In the genomic region with DNA sequence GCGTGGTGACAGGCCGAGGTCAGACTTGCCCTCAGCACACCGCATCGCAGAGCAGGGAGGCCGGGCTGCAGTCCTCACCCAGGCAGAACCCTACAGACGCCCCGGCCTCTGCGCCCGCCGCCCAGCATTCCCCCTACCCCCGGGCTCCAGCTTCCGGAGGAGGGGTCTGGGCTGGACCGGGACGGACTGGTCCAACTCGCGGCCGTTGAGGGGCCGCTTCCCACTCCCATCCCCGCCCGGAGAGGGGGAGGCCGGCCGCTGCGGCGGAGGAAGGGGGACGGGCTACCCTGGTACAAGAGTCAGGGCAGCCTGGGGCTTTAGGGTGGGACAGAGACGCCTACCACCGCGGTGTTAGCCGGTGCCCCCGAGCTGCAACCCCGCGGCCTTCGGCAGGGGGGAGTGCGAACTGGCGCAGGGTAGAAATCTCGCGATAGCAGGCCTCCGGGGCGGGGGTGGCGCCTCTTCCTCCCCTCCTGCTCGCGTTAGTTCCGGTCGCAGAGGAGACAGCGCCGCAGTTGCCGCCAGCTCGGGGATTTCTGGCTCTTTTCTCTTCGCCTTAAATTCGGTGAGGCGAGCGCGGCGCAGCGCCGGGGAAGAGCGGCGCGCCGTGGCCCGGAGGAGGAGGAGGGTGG, we compare ENCODE assay signal across 8 mouse cellular contexts. TPM values are rescaled to one million over a fixed set of nuclear protein-coding genes. Genes with fewer than 3 reads are reported as not detected.
DNase-seq lines count a peak whose midpoint lies in the region; ATAC-seq lines count a peak whose summit lies in the region.

A gene (plus strand): TSS at position 247 of the 632 bp plus-strand sequence.

- peaks cover 33% of the 10 kb centered on the region for H3K36me3 ChIP-seq in heart, embryonic 14.5 days (ENCODE audit: control insufficient read depth, insufficient read depth, low read length)
- H3K36me3 ChIP-seq in liver, embryonic 13.5 days = peaks cover 31% of the 10 kb centered on the region
- H3K36me3 ChIP-seq in stomach, embryonic 16.5 days (ENCODE audit: control insufficient read depth, insufficient read depth, low read length) = peaks cover 5% of the 10 kb centered on the region; the same call in 1 of the 2 replicates

- ATAC-seq in CD4-positive, CD25-positive, alpha-beta regulatory T cell, adult 4 months = peak; percentile 93
- peak; percentile 96 for ATAC-seq in heart, embryonic 14.5 days (ENCODE audit: insufficient number of reproducible peaks, insufficient read depth, low FRiP score, low read depth)
- peak; percentile 94 for ATAC-seq in liver, embryonic 13.5 days (ENCODE audit: low read depth)
- ATAC-seq in stomach, embryonic 16.5 days (ENCODE audit: insufficient read depth, low FRiP score) = peak; percentile 97

- peak; percentile 75 for DNase-seq in c-Kit-negative CD71-positive TER-119-positive erythroid progenitor cells, embryonic 14.5 days (ENCODE audit: low read depth, low spot score)
- DNase-seq in fibroblast of lung, adult 2 months (ENCODE audit: low read depth) = peak; percentile 79
- DNase-seq in kidney, postnatal 14 days = peak; percentile 96
- peak; percentile 87 for DNase-seq in liver, embryonic 13.5 days
- peak; percentile 96 for DNase-seq in neural tube, embryonic 10.5 days (ENCODE audit: extremely low spot score, low spot score)

- peaks cover 5 to 11% of the 10 kb centered on the region in 2 experiments; a peak in 2 of 4 replicates for H3K4me1 ChIP-seq in heart, embryonic 14.5 days (ENCODE audit: control insufficient read depth in 2 of 2, insufficient read depth in 2 of 2, low read length in 2 of 2)
- H3K4me1 ChIP-seq in liver, embryonic 13.5 days (replicated peaks) = peaks cover 43% of the 10 kb centered on the region
- peaks cover 9% of the 10 kb centered on the region for H3K4me1 ChIP-seq in stomach, embryonic 16.5 days (ENCODE audit: control insufficient read depth, insufficient read depth, low read length)

- H3K4me3 ChIP-seq in heart, embryonic 14.5 days (ENCODE audit: control insufficient read depth in 1 of 2, insufficient read depth in 1 of 2, low read depth in 1 of 2, low read length in 2 of 2) = peak within 1 kb of the TSS; percentile 91 to 94
- H3K4me3 ChIP-seq in liver, embryonic 13.5 days (replicated peaks) = peak within 1 kb of the TSS; percentile 95
- peak within 1 kb of the TSS; percentile 84 for H3K4me3 ChIP-seq in stomach, embryonic 16.5 days (replicated peaks; ENCODE audit: low read length)

- peak within 1 kb of the TSS; percentile 95 to 99 for H3K27ac ChIP-seq in heart, embryonic 14.5 days (replicated peaks in 1 of 2; ENCODE audit: control insufficient read depth in 1 of 2, insufficient read depth in 1 of 2, low read depth in 2 of 2, low read length in 2 of 2)
- H3K27ac ChIP-seq in liver, embryonic 13.5 days = peak within 1 kb of the TSS; percentile 97
- H3K27ac ChIP-seq in stomach, embryonic 16.5 days (ENCODE audit: low read length) = peak within 1 kb of the TSS; percentile 98

- H3K9me3 ChIP-seq in heart, embryonic 14.5 days (ENCODE audit: control insufficient read depth, low read length) = no peaks in the 10 kb centered on the region
- no peaks in the 10 kb centered on the region for H3K9me3 ChIP-seq in liver, embryonic 13.5 days (replicated peaks)
- H3K9me3 ChIP-seq in stomach, embryonic 16.5 days (replicated peaks; ENCODE audit: control insufficient read depth, low read length) = no peaks in the 10 kb centered on the region

- no peaks in the 10 kb centered on the region for H3K27me3 ChIP-seq in heart, embryonic 14.5 days (ENCODE audit: control insufficient read depth, insufficient read depth, low read length)
- no peaks in the 10 kb centered on the region for H3K27me3 ChIP-seq in liver, embryonic 13.5 days
- no peaks in the 10 kb centered on the region for H3K27me3 ChIP-seq in stomach, embryonic 16.5 days (ENCODE audit: control insufficient read depth, insufficient read depth, low read length)

- H3K4me2 ChIP-seq in heart, embryonic 14.5 days (ENCODE audit: low read length) = peak within 1 kb of the TSS; percentile 76
- peak within 1 kb of the TSS; percentile 76 for H3K4me2 ChIP-seq in liver, embryonic 13.5 days
- peak within 1 kb of the TSS; percentile 83 for H3K4me2 ChIP-seq in stomach, embryonic 16.5 days (ENCODE audit: low read depth, low read length)

- under 1% methylated on average over 46 of the region's 61 CpGs for WGBS in heart, embryonic 14.5 days
- WGBS in liver, embryonic 13.5 days (ENCODE audit: insufficient replicate concordance) = under 1% methylated on average over 51 of the region's 61 CpGs
- WGBS in stomach, embryonic 16.5 days = under 1% methylated on average over 52 of the region's 61 CpGs

- peak within 1 kb of the TSS; percentile 97 for H3K9ac ChIP-seq in heart, embryonic 14.5 days (ENCODE audit: low read length)
- peak within 1 kb of the TSS; percentile 97 for H3K9ac ChIP-seq in liver, embryonic 13.5 days
- H3K9ac ChIP-seq in stomach, embryonic 16.5 days (ENCODE audit: low read length) = peak within 1 kb of the TSS; percentile 99

RNA-seq across cellular contexts. Expression of the gene that starts here (rescaled TPM):
- polyA plus RNA-seq in CD4-positive, CD25-positive, alpha-beta regulatory T cell, adult 4 months (2017; shearing (Covaris generic)) = 100 to 1,000 TPM; 388 to 409 TPM
- polyA plus RNA-seq in heart, embryonic 14.5 days (2014; fragmentation: Nextera tagmentation; extraction: Ambion mirVana) = 214 and 221 TPM in 2 replicates
- polyA plus RNA-seq in liver, embryonic 13.5 days (2015; fragmentation: Nextera tagmentation; extraction: Ambion mirVana) = 181 and 224 TPM in 2 replicates
- 286 and 308 TPM in 2 replicates for polyA plus RNA-seq in stomach, embryonic 16.5 days (2015; fragmentation: Nextera tagmentation; extraction: Ambion mirVana)

Comparison
In these comparisons a context has a peak if more than half of its experiments do, and no peak if none do; other contexts are left out.
1. Peak in every context shown above with its lines: DNase-seq, ATAC-seq, H3K4me3 ChIP-seq and H3K27ac ChIP-seq.